Mouse (Mus musculus) left cerebral cortex, postnatal 36 days (tissue): ENCODE results near the gene Creb1. TPM values are rescaled to one million over a fixed set of nuclear protein-coding genes. Genes with fewer than 3 reads are reported as not detected.
"Not testable (repeated sequence)": the region's sequence is repeated elsewhere in the genome, so short reads cannot be mapped to it uniquely, and the experiment has no call there.

Experiments
- DNase-seq, 2 experiments: peaks; one replicate each; pipeline ENCODE4 v3.0.0; 2021 to 2022; ENCODE audit warnings: low spot score in 2 of 2, mixed read lengths in 1 of 2
- intact Hi-C: fragments of 180-260 bp; cut with DNase I; formaldehyde crosslinking; loops from one replicate; pipeline ENCODE4 v1.15.1; 2025
- total RNA-seq, 2 experiments: library from RNA; stranded (reverse); gene quantifications; 2 replicates each; pipeline ENCODE4 v1.2.3; 2021

Gene Creb1
- total RNA-seq, 2 experiments from 2014 or later, result 45.1 to 56.0 TPM

DNA sequence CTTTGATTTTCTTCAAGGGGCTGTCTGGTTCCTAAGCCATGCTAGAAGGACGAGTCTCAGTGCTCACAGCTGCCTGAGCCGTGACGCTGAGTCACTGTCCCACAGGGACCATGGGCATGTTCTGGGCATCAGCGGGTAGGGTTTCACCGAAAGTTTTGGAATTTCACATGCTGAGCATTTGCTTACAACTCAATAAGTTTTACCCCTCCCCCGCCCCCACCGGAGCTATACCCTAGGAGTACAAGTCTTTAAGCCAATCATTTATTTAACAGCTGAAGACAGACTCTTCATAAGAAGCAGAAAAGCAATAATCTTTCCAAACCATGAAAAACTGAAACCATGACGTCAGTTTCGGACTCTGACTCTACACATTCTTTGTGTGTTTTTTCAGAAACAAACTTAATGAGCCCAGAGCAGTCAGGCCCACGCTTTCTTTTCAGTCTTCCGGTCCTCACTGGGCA is 83.1 kb downstream of the Creb1 start:
- DNase-seq, result no peak
- intact Hi-C loops, result loop anchor here (10.0 kb wide), 3 partner anchors 389 to 951 kb away; partner anchors contain the start of gene 4933402D24Rik

- intact Hi-C loops, result loop anchor here (2.0 to 10.0 kb wide), 5 partner anchors 83 to 951 kb away; partner anchors contain the start of genes 4933402D24Rik and Creb1
- DNase-seq, result no peak
Measured at GRCm38 (mm10) chr1:64616076-64616475, 83.6 kb downstream of the Creb1 start.

DNA sequence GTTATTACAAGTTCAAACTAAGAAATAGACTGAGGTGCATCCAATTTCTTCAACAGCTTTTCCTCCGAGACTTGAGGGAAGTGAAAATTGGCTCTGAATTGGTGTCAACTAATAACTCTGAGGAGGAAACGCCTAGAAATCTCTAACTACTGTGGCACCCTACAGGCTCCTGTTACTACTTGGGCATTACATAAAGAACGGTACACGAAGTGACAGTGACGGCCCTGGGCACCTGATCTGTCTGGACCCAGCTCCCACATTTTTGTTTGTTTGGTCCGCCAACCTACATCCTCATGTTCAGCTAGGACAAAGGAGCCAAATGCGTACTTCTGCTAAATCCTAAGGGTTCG is 84.1 kb downstream of the Creb1 start:
- intact Hi-C loops, result loop anchor here (2.0 to 10.0 kb wide), 5 partner anchors 84 to 952 kb away; partner anchors contain the start of genes 4933402D24Rik and Creb1
- no peak for DNase-seq

DNA sequence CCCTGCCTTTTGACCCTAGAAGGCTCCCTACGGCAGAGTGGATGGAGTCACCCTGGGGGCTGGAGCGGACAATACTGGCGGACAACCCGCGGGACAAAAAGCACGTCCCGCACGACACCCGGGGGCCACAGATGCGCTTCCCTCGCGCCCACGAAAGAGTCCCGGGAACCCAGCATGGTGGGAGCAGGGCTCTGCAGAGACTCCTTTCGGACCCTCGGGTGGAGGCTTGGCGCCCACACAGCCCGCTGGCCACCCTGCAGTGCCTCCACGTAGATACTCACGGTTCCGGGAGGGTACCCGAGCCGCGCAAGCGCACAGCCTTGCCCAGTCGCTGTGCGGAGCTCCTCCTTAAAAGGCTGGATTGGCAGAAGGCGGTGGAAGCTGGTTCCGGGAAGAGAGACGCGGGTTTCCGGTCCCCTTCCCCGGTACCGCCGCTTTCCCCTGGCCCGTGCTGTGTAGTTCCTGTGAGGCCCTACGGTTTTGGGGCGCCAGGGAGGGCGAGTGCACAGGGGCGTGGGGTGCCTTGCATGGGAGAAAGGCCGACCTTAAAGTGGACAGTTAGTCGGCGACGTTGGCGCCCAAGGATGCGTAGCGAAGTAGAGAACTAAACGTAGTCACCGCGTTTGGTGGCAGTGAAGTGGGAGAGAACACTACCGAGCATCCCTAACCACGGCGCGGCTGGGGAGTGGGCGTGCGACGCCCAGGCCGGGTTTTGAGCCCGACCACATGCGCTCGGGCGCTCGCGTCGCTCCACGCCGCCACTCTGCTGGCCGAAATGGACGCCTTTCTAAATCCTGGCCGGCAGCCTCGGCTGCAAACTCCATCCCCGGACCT is 84.7 kb downstream of the Creb1 start, which contains the start of gene Mettl21a:
TSS of gene Mettl21a (minus strand) at position 362 of the 834 bp plus-strand sequence.
- peak; percentile 93 to 94 for DNase-seq
- intact Hi-C loops, result loop anchor here (1.0 to 10.0 kb wide), 6 partner anchors 73 to 952 kb away; partner anchors contain the start of genes 4933402D24Rik, Ccnyl1 and Creb1

DNA sequence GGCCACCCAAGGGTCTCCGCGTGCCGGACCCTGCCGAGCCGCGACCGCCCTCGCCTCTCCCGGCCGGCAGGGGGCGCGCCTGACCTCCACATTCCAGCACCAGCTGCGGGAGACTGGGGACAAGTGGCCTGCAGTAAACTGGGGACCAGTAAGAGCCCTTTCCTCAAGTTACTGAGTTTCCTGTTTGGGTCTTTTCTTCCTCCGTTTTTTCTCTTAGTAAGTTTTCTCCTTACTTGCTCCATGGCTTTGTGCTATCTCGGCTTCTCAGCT is 85.2 kb downstream of the Creb1 start:
- intact Hi-C loops, result loop anchor here (1.0 to 10.0 kb wide), 6 partner anchors 73 to 953 kb away; partner anchors contain the start of genes 4933402D24Rik, Ccnyl1 and Creb1
- peak; percentile 87 to 88 for DNase-seq

- no peak for DNase-seq
- intact Hi-C loops, result loop anchor here (10.0 kb wide), 3 partner anchors 387 to 953 kb away; partner anchors contain the start of gene 4933402D24Rik
Measured at GRCm38 (mm10) chr1:64618226-64618625, 85.8 kb downstream of the Creb1 start.

DNA sequence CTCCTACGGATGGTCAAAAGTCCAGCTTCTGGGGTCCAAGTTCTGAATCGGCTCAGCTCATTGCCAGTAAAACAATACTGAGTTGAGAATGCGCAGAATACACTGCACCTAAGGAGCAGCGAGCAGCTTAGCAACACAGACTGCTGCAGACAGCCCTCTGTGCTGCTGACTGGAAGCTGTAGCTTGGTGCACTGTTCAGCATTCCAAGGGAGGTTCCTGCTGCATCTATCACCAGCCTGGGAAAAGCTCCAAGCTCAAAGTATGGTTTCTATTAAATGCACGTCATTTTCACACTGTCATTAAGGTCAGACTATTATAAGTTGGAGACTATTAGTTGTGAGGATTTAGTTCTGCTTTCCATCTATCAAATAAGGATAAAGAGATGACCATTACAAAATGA is 88.7 kb downstream of the Creb1 start:
- intact Hi-C loops, result loop anchor here (5.0 kb wide), 1 partner anchor 296 kb away; no protein-coding TSS in a partner anchor
- peak in 1 of 2 experiments; percentile 28 for DNase-seq

DNA sequence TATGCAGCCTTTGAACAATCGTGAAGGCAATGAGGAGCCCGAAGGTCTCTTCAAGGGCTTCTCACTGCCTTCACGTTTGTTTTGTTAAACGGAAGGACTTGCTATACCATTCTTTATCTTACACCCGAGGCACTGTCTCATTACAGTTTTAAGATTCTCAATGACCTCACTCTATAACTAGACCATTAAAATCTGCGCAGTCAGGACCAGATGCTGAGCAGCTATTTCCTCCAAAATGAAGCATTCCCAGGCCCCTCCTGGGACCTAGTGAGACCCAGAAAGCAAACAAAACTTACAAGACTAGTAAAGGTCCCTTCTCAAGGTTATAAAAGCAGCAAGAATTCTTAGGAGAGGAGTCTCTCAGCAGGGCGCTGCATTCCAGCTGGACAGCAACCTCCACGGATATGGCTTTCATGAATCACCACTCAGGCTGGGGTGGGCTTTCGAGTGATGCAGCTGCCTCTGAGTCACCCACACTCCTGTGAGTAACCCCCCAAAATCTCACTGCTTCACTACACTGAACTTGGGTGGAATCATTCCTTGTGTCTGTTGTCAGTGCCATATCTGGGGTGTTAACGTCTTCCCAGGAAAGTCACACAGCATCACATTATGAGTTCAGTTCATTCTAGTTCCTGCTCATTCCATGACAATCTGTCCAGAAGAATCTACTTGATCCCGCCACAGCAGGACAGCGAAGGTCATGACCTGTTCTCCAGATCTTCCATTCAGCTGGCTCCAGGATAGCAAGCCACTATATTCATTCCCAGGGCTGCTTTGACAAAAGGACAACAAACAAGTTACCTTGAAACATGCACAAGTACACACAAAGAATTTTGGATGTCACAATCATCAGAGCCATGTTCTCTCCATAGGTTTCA is 91.4 kb downstream of the Creb1 start:
- intact Hi-C loops, result loop anchor here (5.0 kb wide), 1 partner anchor 294 kb away; no protein-coding TSS in a partner anchor
- DNase-seq, result no peak

DNA sequence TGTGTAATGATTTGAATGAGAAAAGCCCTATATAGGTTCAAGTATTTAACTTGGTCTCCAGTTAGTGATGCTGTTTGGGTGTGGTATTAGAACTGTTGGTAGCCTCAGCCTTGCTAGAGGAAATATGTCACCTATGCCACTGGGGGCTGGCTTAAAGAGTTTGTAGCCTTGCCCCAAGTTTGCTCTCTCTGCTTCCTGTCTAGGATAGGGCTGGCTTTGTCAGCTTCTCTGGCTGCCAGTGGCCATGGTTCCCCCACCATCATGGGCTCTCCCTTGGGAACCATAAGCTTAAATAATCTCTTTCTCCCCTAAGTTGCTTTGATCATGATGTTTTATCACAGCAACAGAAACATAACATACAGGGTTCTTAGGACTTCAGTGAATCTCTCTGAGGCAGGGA is 92.8 kb downstream of the Creb1 start:
- intact Hi-C loops, result no loop called here
- DNase-seq, result no peak

GRCm38 (mm10) chr1:64631526-64631925 is 99.1 kb downstream of the Creb1 start:
- intact Hi-C loops, result no loop called here
- no peak for DNase-seq

DNA sequence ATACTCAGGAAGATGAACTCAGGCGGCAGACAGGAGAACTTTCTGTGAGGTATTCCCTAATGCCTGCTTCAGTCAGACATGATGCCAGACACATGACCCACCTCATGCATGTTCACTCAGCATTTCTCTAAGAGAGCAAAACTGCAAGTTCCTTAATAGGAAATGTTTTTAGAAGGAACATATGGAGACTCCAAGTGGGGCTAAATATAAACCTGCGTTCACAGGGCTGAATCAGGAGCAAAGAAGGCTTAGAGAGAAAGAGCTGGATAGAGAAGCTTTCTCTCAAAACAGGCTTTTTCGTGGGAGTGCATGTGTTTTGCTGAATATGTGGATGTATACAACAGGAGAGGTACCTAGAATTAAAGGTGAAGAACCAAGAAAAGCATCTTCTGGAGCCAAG is 100.8 kb downstream of the Creb1 start:
- peak; percentile 37 to 39 for DNase-seq
- intact Hi-C loops, result no loop called here

DNA sequence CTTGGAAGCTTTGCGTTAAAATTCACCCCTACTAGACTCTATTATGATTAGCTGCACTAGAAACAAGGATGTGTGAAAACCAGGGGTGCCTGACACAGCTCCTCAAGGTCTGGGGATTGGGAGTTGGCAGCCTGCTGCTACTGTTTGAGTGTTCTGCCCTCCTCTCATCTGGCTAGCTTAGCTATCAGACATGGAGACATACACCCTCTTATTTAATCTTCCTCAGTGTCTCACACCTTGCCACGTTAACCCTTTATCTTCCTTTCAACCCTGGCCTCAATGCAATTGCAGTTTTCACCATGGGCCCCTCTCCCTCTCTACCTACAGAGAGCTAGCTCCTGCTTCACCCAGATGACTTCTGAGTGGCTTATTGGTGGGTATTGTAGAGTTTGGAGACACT is 103.2 kb downstream of the Creb1 start:
- no peak for DNase-seq
- intact Hi-C loops, result no loop called here

- intact Hi-C loops, result no loop called here
- no peak for DNase-seq
Measured at GRCm38 (mm10) chr1:64639279-64639678, 106.8 kb downstream of the Creb1 start.

DNA sequence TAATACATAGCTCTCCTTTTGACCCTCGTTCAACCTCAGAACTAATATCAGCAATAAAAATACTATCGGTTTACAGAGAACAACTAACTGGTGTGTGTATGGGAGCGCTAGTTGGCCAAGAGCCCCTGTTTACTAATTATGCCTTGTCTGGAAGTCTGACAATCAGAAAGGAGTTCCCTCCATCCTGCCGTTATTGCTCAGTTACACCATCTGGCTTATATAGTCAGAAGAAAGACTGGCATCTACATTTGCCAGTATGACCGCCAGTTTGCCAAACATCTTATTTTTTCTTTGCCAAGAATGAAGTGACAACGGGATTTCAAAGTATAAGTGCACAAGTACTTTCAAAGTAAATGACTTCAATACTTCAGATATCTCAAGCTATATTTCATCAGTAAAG is 108.6 kb downstream of the Creb1 start:
- DNase-seq, result no peak
- intact Hi-C loops, result no loop called here

GRCm38 (mm10) chr1:64642541-64642940 is 110.1 kb downstream of the Creb1 start:
- intact Hi-C loops, DNase-seq: not testable (repeated sequence)

- intact Hi-C loops, result no loop called here
- no peak for DNase-seq
Measured at GRCm38 (mm10) chr1:64644513-64644912, 112.1 kb downstream of the Creb1 start.

GRCm38 (mm10) chr1:64649362-64650124 is 117.1 kb downstream of the Creb1 start:
- no peak for DNase-seq
- intact Hi-C loops, result no loop called here

DNA sequence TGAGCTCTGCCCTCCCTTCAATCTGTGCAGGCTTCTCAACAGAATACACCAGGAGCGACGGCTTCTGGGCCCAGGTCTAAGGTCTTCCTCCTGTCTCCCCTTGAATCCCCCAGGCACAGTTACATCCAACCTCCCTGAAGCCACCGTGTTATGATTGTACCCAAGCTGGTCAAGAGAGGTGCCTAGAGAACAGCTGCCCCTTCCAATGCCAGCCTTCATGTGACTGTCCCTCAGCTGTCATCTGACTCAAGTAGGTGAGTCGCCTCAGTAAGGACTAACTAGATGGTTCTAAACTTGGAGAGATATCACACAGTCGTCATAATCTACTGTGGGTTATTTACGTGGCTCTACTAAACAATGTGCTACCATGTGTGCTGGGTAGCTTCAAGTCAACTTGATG is 121.3 kb downstream of the Creb1 start:
- intact Hi-C loops, result no loop called here

More for the DNA sequence above, 121.3 kb downstream of the Creb1 start:
- no peak for DNase-seq
